Comparison of ENCODE assay signal across 13 mouse cellular contexts in genomic region chr8:9428846-9429245, GRCm38 (mm10).
"Had no signal": no experiment of that assay in that cellular context is flagged by ENCODE, and none has a peak within 500 bp of the region (broad histone marks: within the 10 kb centered on the region; RNA-seq: fewer than 3 reads in every experiment).

No protein-coding gene starts in this region.

- H3K27ac ChIP-seq: kidney, postnatal 0 days; limb, embryonic 13.5 days; liver, embryonic 14.5 days; midbrain, embryonic 13.5 days; neural tube, embryonic 15.5 days had no signal

- DNase-seq: kidney, adult 9 months; kidney, postnatal 4 days; left cerebral cortex, postnatal 4 days; lung, adult 18-20 months; lung, postnatal 36 days; right cerebral cortex, adult 18-20 months; right cerebral cortex, postnatal 25 days had no signal

- H3K36me3 ChIP-seq: limb, embryonic 13.5 days; midbrain, embryonic 13.5 days; neural tube, embryonic 15.5 days had no signal

- H3K4me3 ChIP-seq: limb, embryonic 13.5 days; midbrain, embryonic 13.5 days; myocyte; neural tube, embryonic 15.5 days had no signal

- H3K27me3 ChIP-seq: limb, embryonic 13.5 days; midbrain, embryonic 13.5 days; neural tube, embryonic 15.5 days had no signal

- H3K4me1 ChIP-seq: midbrain, embryonic 13.5 days had no signal
